Mouse (Mus musculus) thymus, postnatal 36 days (tissue): ENCODE data around the gene 2510039O18Rik.
A peak's percentile ranks its signal among the peaks of the same experiment; 100 is the strongest.

ENCODE experiments used
- DNase-seq, 2 experiments: peaks; one replicate each; pipeline ENCODE4 v3.0.0; 2022; ENCODE audit warnings: mixed read lengths in 2 of 2

The 2510039O18Rik gene

GRCm38 (mm10) chr4:147940576-147941044 lies at the start of gene 2510039O18Rik:
2510039O18Rik (plus strand) TSS chr4:147940895.
- peak; percentile 83 to 88 for DNase-seq

DNA sequence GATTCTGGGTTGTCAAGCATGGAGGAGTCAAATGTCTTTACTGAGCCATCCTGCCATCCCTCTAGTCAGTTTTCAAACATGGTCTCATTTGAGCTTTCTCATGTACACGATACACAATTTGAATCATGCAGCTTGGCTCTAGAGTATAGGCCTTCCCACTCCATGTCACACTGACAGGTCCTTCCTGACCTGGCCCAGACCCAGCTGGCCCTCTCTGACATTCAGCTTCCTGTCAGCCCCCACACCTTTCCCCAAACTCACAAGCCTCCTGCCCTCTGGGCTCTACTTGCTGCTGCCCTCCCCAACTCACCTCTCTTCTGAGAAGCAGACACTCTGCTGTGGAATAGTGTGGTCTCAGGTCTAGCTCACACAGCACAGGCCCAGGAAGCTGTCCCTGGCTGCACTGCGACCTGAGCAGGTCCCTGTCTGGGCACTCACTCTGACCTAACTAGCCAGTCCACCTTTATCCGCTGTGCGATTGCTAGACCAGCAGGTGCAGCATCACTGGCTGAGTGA lies 44.8 kb upstream of the 2510039O18Rik start:
- no peak for DNase-seq

DNA sequence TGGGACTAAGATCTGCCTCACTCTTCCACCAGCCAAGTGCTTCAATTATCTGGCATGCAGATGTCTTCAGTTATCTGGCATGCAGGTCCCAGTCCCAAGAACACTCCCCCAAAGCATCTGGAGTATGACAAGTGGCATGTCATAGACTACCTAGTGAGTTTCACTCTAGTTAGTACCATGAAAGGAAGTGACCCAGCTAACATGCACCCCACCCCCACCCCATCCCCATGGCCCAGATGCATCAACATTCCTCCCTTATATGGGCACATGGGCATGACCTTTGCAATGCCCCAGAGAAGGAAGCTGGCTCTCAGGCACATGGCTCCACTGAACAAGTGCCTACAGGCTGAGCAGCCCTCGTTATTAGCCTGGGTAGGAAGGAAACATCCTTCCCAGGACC lies 44.3 kb upstream of the 2510039O18Rik start:
- DNase-seq = no peak

- no peak for DNase-seq
Observed at GRCm38 (mm10) chr4:147897348-147897747, 43.3 kb upstream of the 2510039O18Rik start.

GRCm38 (mm10) chr4:147900452-147900851 lies 40.2 kb upstream of the 2510039O18Rik start:
- DNase-seq = no peak

DNA sequence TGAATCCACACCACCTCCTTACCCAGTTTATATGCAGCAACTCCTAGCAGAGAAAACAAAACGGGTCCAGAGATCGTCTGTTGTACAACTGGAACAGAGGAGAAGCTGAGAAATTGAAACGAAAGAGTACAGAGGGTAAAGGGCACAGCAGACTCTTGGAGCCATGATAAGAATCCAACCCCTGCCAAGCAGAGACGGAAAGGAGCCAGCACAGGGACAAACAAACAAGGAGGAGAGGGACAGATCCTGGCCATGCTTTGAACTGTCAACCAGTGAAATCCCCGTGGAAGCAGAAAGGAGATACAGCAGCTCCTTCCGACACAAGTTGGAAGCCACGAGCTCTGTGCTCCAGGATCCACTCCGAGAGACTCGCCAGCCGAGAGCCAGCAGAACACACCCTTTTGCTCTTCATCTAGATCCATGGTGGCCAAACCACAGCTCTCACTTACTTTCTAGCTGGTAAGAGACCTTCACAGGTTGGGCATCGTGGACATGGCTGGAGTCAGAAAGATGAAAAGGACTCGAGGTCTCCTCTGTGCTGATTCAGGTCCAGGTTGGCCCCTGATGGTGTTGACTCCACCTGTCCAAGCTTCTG lies 37.7 kb upstream of the 2510039O18Rik start:
- no peak for DNase-seq

- DNase-seq = no peak
Observed at GRCm38 (mm10) chr4:147903601-147904000, 37.1 kb upstream of the 2510039O18Rik start.

- peak; percentile 89 to 90 for DNase-seq
Observed at GRCm38 (mm10) chr4:147904313-147905089, 36.2 kb upstream of the 2510039O18Rik start, which contains the start of gene Mfn2. Mfn2 (minus strand) TSS chr4:147904704.

DNA sequence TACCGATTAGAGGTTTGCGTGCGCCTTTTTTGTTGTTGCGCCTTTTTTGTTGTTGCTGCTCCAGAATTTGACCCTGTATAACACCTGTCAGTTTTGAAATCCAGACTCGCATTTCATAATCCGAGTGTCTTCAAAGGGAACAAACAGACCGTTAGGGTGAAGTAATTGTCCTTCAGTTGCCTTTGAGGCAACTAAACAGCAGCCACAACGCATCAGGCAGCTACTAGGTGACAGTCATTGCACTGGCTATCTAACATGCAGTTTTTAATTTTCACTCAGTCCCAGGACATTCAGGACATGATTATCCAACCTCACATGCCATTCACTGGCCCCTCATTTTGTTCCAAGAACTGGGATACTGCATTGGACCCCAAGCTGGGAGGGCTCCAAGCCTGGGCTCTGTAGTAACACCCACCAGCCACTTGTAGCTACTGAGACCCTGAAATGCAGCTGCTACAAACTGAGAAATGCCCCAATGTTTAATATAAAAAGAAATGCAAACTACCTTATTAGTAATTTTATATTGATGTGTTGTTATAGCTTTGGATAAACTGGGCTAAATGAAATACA lies 35.5 kb upstream of the 2510039O18Rik start:
- no peak for DNase-seq

- DNase-seq = no peak
Observed at GRCm38 (mm10) chr4:147906230-147906629, 34.5 kb upstream of the 2510039O18Rik start.

DNA sequence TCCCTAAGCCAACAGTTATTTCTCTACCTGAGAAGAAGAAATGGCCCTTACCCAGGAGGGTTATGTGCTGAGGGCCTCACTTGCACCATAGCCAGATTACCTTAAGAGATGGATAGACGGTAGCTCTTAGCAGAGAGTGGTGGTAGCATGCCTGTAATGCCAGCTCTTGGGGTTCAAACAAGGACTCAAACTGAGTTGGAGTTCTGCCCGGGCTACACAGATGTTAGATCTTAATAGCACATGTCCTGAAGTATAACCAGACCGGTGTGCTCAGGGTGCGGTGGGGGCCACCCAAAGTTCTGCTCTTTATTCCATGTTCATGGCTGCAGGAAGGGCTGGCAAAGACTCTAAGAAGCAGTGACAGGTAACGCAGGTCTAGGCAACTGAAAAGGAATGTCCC lies 31.2 kb upstream of the 2510039O18Rik start:
- no peak for DNase-seq

- peak in 1 of 2 experiments; percentile 16 for DNase-seq
Observed at GRCm38 (mm10) chr4:147918459-147919121, 22.1 kb upstream of the 2510039O18Rik start.

DNA sequence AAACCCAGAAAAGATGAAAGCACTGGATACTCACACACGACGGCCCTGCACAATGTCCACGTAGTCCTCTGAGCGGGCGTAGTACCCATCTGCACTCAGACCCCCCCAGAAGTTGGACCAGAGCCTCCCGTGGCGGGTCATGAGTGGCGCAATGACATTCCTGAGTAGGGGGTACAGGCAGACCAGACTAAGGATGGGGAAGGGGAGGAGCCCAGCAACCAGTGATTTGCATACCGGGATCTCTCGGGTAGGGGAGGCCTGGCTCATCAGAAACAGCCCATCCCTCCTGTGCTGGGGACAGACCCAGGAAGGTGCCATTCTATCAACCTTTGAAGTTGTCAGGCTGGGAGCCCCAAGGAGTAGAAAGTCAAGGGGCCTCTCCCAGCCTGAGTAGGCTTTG lies 19.7 kb upstream of the 2510039O18Rik start:
- DNase-seq = no peak

- DNase-seq = no peak
Observed at GRCm38 (mm10) chr4:147922341-147922740, 18.4 kb upstream of the 2510039O18Rik start.

- DNase-seq = no peak
Observed at GRCm38 (mm10) chr4:147927705-147928104, 13.0 kb upstream of the 2510039O18Rik start.

DNA sequence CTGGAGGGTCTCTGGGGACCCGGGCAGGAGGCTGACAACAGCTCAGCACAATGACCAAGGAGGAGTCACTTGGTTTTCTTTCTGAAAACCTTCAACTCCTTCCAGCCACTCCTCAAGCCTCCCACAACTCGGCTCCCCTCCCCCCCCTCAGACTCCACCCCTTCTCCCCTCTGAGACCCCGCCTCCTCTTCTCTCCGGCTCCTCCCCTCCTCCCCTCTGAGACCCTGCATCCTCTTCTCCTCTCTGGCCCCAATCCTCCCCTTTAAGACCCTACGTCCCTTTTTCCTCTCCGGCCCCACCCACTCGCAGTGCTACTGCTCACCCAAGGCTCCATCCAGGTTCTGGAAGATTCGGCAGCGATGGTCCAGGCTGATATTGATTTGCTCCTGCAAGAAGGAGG lies 12.6 kb upstream of the 2510039O18Rik start:
- no peak for DNase-seq

- DNase-seq = no peak
Observed at GRCm38 (mm10) chr4:147928540-147928939, 12.2 kb upstream of the 2510039O18Rik start.

DNA sequence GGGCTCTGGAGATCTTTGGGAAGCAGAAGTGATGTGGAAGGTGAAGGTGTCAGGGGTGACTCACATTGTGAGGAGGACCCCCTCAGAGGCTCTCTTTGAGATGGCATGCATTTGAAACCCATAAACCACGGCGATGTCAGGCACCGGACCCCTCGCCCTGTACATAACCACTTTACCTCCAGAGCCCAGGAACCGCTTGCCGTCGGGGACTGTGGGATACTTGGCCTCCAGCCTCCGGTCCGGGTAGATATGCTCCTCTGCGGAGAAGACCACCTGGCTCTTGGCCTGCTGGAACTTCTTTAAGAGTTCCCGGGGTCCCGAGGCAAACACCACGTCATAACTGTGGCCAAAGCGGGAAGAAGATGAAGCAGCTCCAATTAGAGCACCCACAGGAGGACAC lies 9.7 kb upstream of the 2510039O18Rik start:
- DNase-seq = no peak

GRCm38 (mm10) chr4:147934134-147934533 lies 6.6 kb upstream of the 2510039O18Rik start:
- DNase-seq = no peak

GRCm38 (mm10) chr4:147934611-147935010 lies 6.1 kb upstream of the 2510039O18Rik start:
- no peak for DNase-seq

- no peak for DNase-seq
Observed at GRCm38 (mm10) chr4:147935904-147936303, 4.8 kb upstream of the 2510039O18Rik start.

- peak; percentile 77 to 83 for DNase-seq
Observed at GRCm38 (mm10) chr4:147936331-147936954, 4.3 kb upstream of the 2510039O18Rik start, which contains the start of gene Plod1. Plod1 (minus strand) TSS chr4:147936767.
